Mouse (Mus musculus): ENCODE data around the gene Il5ra. TPM values are rescaled to one million over a fixed set of nuclear protein-coding genes. Genes with fewer than 3 reads are reported as not detected.
A peak's percentile ranks its signal among the peaks of the same experiment; 100 is the strongest.

Gene Il5ra
- polyA plus RNA-seq, 1 experiment from 2014 or later, result not detected

DNA sequence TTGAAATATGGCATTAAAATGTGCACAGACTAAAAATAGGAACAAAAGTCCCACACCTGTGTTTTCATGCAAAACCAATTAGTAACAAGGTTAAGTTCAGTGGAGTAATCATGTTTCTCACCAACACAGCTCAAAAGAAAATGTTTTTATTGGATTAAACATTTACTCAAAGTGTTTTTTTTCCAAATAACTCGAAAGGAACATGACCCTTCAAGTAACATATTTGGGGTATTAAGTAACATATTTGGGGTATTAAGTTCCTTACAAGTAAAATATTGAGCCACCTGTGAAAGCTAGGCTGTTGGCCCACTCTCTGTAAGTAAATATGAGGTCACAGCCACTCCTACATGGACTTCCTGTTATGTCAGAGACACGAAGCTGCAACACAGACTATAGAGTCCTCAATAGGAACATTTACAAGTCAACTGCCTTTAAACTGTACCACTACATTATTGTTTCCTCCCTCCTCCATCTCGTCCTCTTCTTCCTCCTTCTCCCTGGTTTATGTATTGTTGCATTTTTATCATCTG lies 43.3 kb downstream of the Il5ra start:
- ATAC-seq (ENCODE audit: low FRiP score) (no peak), DNase-seq (ENCODE audit: low spot score) (no peak)
- no peaks in the 10 kb centered on the region for H3K27me3 ChIP-seq (ENCODE audit: control insufficient read depth, insufficient read depth, low read length)
- H3K36me3 ChIP-seq (replicated peaks; ENCODE audit: control insufficient read depth, insufficient read depth), result no peaks in the 10 kb centered on the region
- H3K9me3 ChIP-seq (ENCODE audit: control insufficient read depth, low read length), result no peaks in the 10 kb centered on the region
- H3K4me1 ChIP-seq (replicated peaks; ENCODE audit: control insufficient read depth, insufficient read depth, low read length), result no peaks in the 10 kb centered on the region
- no peak overlapping the region for H3K4me2 ChIP-seq (replicated peaks)
- 68% methylated on average over 3 of the region's 3 CpGs for WGBS
- H3K27ac ChIP-seq, result no peak overlapping the region
- H3K9ac ChIP-seq, result no peak overlapping the region
- no peak overlapping the region for H3K4me3 ChIP-seq (replicated peaks; ENCODE audit: low read length)

GRCm38 (mm10) chr6:106701931-106702330 lies 46.9 kb downstream of the Il5ra start:
- 67% methylated on average over 3 of the region's 3 CpGs for WGBS
- Histone ChIP-seq H3K9me3 (ENCODE audit: control insufficient read depth, low read length) (no peaks in the 10 kb centered on the region), H3K4me1 (replicated peaks; ENCODE audit: control insufficient read depth, insufficient read depth, low read length) (no peaks in the 10 kb centered on the region), H3K4me3 (replicated peaks; ENCODE audit: low read length) (no peak overlapping the region), H3K9ac (no peak overlapping the region), H3K27ac (no peak overlapping the region), H3K36me3 (replicated peaks; ENCODE audit: control insufficient read depth, insufficient read depth) (no peaks in the 10 kb centered on the region), H3K4me2 (replicated peaks) (no peak overlapping the region), H3K27me3 (ENCODE audit: control insufficient read depth, insufficient read depth, low read length) (no peaks in the 10 kb centered on the region)
- DNase-seq (ENCODE audit: low spot score), result no peak
- no peak for ATAC-seq (ENCODE audit: low FRiP score)

- Histone ChIP-seq H3K9ac (no peak overlapping the region), H3K9me3 (ENCODE audit: control insufficient read depth, low read length) (no peaks in the 10 kb centered on the region), H3K4me3 (replicated peaks; ENCODE audit: low read length) (no peak overlapping the region), H3K4me2 (replicated peaks) (no peak overlapping the region), H3K36me3 (replicated peaks; ENCODE audit: control insufficient read depth, insufficient read depth) (no peaks in the 10 kb centered on the region), H3K4me1 (replicated peaks; ENCODE audit: control insufficient read depth, insufficient read depth, low read length) (no peaks in the 10 kb centered on the region), H3K27me3 (ENCODE audit: control insufficient read depth, insufficient read depth, low read length) (no peaks in the 10 kb centered on the region), H3K27ac (no peak overlapping the region)
- no peak for DNase-seq (ENCODE audit: low spot score)
- WGBS, result 86% methylated on average over 8 of the region's 8 CpGs
- ATAC-seq (ENCODE audit: low FRiP score), result no peak
Measured at GRCm38 (mm10) chr6:106675581-106675980, 73.3 kb downstream of the Il5ra start.

DNA sequence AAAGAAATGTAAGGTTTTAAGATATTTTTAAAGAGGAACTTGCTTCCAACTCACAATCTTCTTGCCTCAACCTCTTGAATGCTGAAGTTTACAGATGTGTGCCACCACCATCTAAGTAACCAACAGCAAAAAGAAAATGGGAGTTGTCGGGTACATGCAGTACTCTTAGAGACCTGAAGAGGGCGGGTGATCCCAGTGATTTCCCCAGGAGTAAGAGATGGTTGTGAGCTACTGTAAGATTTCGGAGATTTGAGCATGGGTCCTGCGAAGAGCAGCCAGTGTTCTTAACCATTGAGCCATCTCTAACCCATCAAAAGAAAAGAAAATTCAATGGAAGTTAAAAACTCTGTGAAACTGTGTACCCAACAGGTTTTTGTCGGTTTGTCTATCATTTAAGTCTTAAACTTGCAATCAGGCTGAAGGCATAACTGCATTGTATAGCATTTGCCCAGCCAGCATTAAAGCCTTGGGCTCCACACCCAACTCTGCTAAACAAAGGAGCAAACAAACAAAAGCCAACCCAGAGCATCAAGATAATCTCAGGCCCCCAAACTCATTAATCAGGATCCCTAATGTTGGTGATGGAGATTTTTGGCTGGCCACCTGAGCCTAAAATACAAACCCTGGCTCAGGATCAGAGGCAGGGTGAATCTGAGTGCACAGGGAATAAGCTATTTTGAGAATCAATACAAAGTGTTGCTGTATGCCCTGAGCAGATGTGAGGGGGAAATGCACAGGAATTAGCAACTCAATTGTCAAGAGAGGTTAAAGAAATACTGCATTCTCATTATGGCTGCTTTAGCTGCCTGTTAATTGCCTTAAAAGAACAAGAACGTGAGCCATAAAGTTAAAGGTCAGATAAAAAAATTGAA lies 84.8 kb downstream of the Il5ra start:
- H3K27me3 ChIP-seq (ENCODE audit: control insufficient read depth, insufficient read depth, low read length), result no peaks in the 10 kb centered on the region
- no peaks in the 10 kb centered on the region for H3K9me3 ChIP-seq (ENCODE audit: control insufficient read depth, low read length)
- 41% methylated on average over 6 of the region's 6 CpGs for WGBS
- peak overlapping the region; percentile 23; the same call in 1 of the 2 replicates for H3K27ac ChIP-seq
- H3K36me3 ChIP-seq (replicated peaks; ENCODE audit: control insufficient read depth, insufficient read depth), result no peaks in the 10 kb centered on the region
- no peak overlapping the region for H3K4me2 ChIP-seq (replicated peaks)
- no peak for ATAC-seq (ENCODE audit: low FRiP score)
- no peak for DNase-seq (ENCODE audit: low spot score)
- no peak overlapping the region for H3K9ac ChIP-seq
- 0 out of 2 replicates have a peak, but pooled peaks cover 5% of the 10 kb centered on the region for H3K4me1 ChIP-seq (replicated peaks; ENCODE audit: control insufficient read depth, insufficient read depth, low read length)
- no peak overlapping the region for H3K4me3 ChIP-seq (replicated peaks; ENCODE audit: low read length)

Other genes with a start within 250 kb of the Il5ra start
- gene Trnt1, start 20.1 kb upstream of the Il5ra start, polyA plus RNA-seq (2014; fragmentation: Nextera tagmentation; extraction: Ambion mirVana), result 63.5 and 67.9 TPM in 2 replicates
- gene Crbn, start 51.0 kb upstream of the Il5ra start, polyA plus RNA-seq (2014; fragmentation: Nextera tagmentation; extraction: Ambion mirVana), result 64.7 and 66.9 TPM in 2 replicates